Mouse (Mus musculus): ENCODE data around the gene Dthd1.

- TF ChIP-seq POLR2A (IDR thresholded peaks at IDR 0.05; ENCODE audit: borderline replicate concordance, insufficient read depth, low read length) (no peak), CTCF (IDR thresholded peaks at IDR 0.05; ENCODE audit: borderline replicate concordance, insufficient read depth, low read depth, low read length) (no peak)
Measured at GRCm38 (mm10) chr5:62864348-62864747, 50.7 kb downstream of the Dthd1 start.
